Mouse (Mus musculus) right cerebral cortex, postnatal 14 days (tissue): ENCODE data around the gene Plekha5.
"Not testable (repeated sequence)": the region's sequence is repeated elsewhere in the genome, so short reads cannot be mapped to it uniquely, and the experiment has no call there.

Experiments used
- DNase-seq: peaks from one replicate; pipeline ENCODE4 v3.0.0; 2022

The Plekha5 gene

GRCm38 (mm10) chr6:140533606-140534005 is 109.8 kb downstream of the Plekha5 start:
- no peak for DNase-seq

GRCm38 (mm10) chr6:140535504-140535903 is 111.7 kb downstream of the Plekha5 start:
- no peak for DNase-seq

GRCm38 (mm10) chr6:140541919-140542318 is 118.1 kb downstream of the Plekha5 start:
- no peak for DNase-seq

- DNase-seq, result no peak
Measured at GRCm38 (mm10) chr6:140543005-140543794, 119.3 kb downstream of the Plekha5 start.

GRCm38 (mm10) chr6:140546095-140546494 is 122.2 kb downstream of the Plekha5 start:
- DNase-seq, result no peak

GRCm38 (mm10) chr6:140546648-140547201 is 122.9 kb downstream of the Plekha5 start:
- no peak for DNase-seq

GRCm38 (mm10) chr6:140547203-140547944 is 123.5 kb downstream of the Plekha5 start:
- no peak for DNase-seq

- no peak for DNase-seq
Measured at GRCm38 (mm10) chr6:140548082-140548769, 124.4 kb downstream of the Plekha5 start.

- no peak for DNase-seq
Measured at GRCm38 (mm10) chr6:140550741-140551140, 126.9 kb downstream of the Plekha5 start.

- DNase-seq, result no peak
Measured at GRCm38 (mm10) chr6:140554261-140554660, 130.4 kb downstream of the Plekha5 start.

GRCm38 (mm10) chr6:140559411-140559810 is 135.6 kb downstream of the Plekha5 start:
- DNase-seq, result no peak

- no peak for DNase-seq
Measured at GRCm38 (mm10) chr6:140561151-140561916, 137.5 kb downstream of the Plekha5 start.

- no peak for DNase-seq
Measured at GRCm38 (mm10) chr6:140561917-140562590, 138.2 kb downstream of the Plekha5 start.

- DNase-seq, result no peak
Measured at GRCm38 (mm10) chr6:140567199-140567598, 143.3 kb downstream of the Plekha5 start.

- no peak for DNase-seq
Measured at GRCm38 (mm10) chr6:140567897-140568296, 144.0 kb downstream of the Plekha5 start.

- no peak for DNase-seq
Measured at GRCm38 (mm10) chr6:140570152-140570551, 146.3 kb downstream of the Plekha5 start.

- no peak for DNase-seq
Measured at GRCm38 (mm10) chr6:140574943-140575342, 151.1 kb downstream of the Plekha5 start.

- no peak for DNase-seq
Measured at GRCm38 (mm10) chr6:140576133-140576532, 152.3 kb downstream of the Plekha5 start.

- no peak for DNase-seq
Measured at GRCm38 (mm10) chr6:140576961-140577821, 153.3 kb downstream of the Plekha5 start.

GRCm38 (mm10) chr6:140577822-140578170 is 153.9 kb downstream of the Plekha5 start:
- no peak for DNase-seq

- not testable (repeated sequence) for DNase-seq
Measured at GRCm38 (mm10) chr6:140578985-140579384, 155.1 kb downstream of the Plekha5 start.
